Mouse (Mus musculus) brain, embryonic 14.5 days (tissue): ENCODE data around the gene Icosl.

Source experiments
- CTCF ChIP-seq: fragments of 200-500 bp; IDR thresholded peaks from 2 replicates; pipeline ENCODE4 v1.5.1; 2012; ENCODE audit warnings: inconsistent platforms, mild to moderate bottlenecking, moderate library complexity, borderline replicate concordance; ENCODE audit not compliant: insufficient read depth, insufficient read length; ENCODE audit errors: extremely low read depth
- POLR2A ChIP-seq: fragments of 200-500 bp; IDR thresholded peaks from 2 replicates; pipeline ENCODE4 v1.6.1; 2012; ENCODE audit warnings: mild to moderate bottlenecking, inconsistent platforms, borderline replicate concordance; ENCODE audit not compliant: poor library complexity, insufficient read depth, insufficient read length, severe bottlenecking; ENCODE audit errors: extremely low read depth

- TF ChIP-seq CTCF (no peak), POLR2A (no peak)
Measured at GRCm38 (mm10) chr10:78046388-78046787, 22.7 kb upstream of the Icosl start.
